Mouse (Mus musculus) CH12.LX (cell line): Measurements from ENCODE around the gene Lrrtm4.

Experiments used
- CHD1 ChIP-seq: IDR thresholded peaks from 2 replicates; pipeline ENCODE4 v1.6.1; 2012; ENCODE audit warnings: low read depth, low read length, improper control_type of control experiment, inconsistent platforms
- CHD2 ChIP-seq: IDR thresholded peaks from 2 replicates; pipeline ENCODE4 v1.6.1; 2011; ENCODE audit warnings: low read length, improper control_type of control experiment
- CTCF ChIP-seq, 2 experiments: IDR thresholded peaks in 1 of 2; conservative IDR thresholded peaks in 1 of 2; 2 replicates each; pipeline ENCODE4 v1.5.1; 2011 to 2012; ENCODE audit warnings: low read depth in 2 of 2, low read length in 2 of 2, improper control_type of control experiment in 1 of 2, inconsistent platforms in 1 of 2, mild to moderate bottlenecking in 1 of 2, moderate library complexity in 1 of 2
- EP300 ChIP-seq: IDR thresholded peaks from 2 replicates; pipeline ENCODE4 v1.6.1; 2011; ENCODE audit warnings: low read length, improper control_type of control experiment
- MAX ChIP-seq: IDR thresholded peaks from 2 replicates; pipeline ENCODE4 v1.6.1; 2011; ENCODE audit warnings: low read length, improper control_type of control experiment
- MEF2A ChIP-seq: IDR thresholded peaks from 2 replicates; pipeline ENCODE4 v1.6.1; 2014; ENCODE audit warnings: low read depth, mild to moderate bottlenecking, inconsistent platforms, low read length, improper control_type of control experiment, borderline replicate concordance
- NELFE ChIP-seq: IDR thresholded peaks from 2 replicates; pipeline ENCODE4 v1.6.1; 2011; ENCODE audit warnings: low read depth, low read length, improper control_type of control experiment
- PAX5 ChIP-seq: IDR thresholded peaks from 2 replicates; pipeline ENCODE4 v1.6.1; 2012; ENCODE audit warnings: low read length, inconsistent platforms, mixed read lengths
- POLR2A ChIP-seq: IDR thresholded peaks from 2 replicates; pipeline ENCODE4 v1.6.1; 2011; ENCODE audit warnings: low read depth, mild to moderate bottlenecking, improper control_type of control experiment, low read length
- RAD21 ChIP-seq: IDR thresholded peaks from 2 replicates; pipeline ENCODE4 v1.6.1; 2011; ENCODE audit warnings: low read depth, mild to moderate bottlenecking, low read length, improper control_type of control experiment, moderate library complexity
- USF2 ChIP-seq: conservative IDR thresholded peaks from 2 replicates; pipeline ENCODE4 v1.6.1; 2011; ENCODE audit warnings: low read depth, low read length, improper control_type of control experiment
- ZC3H11A ChIP-seq: IDR thresholded peaks from 2 replicates; pipeline ENCODE4 v1.6.1; 2012; ENCODE audit warnings: low read depth, mild to moderate bottlenecking, inconsistent platforms, low read length, improper control_type of control experiment

DNA sequence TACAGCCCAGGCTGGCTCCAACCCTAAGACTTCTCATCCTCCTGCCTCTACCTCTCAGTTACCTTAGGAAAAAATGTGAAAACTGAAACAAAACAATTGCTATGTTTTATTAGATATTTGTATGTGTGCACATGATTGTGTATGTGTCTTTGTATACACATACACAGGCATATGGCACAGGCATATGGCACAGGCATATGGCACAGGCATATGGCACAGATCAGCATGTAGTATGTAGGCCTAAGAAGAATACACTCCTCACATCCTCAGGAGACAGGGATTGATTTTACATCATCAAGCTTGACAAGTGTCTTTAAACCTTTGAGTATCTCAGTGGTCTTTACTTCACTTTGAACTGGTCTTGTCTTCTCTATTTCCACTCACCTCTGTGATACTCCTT is 531.2 kb downstream of the Lrrtm4 start:
- TF ChIP-seq CTCF (conservative IDR thresholded peaks at IDR 0.05 in 1 of 2, IDR thresholded peaks at IDR 0.05 in 1 of 2; ENCODE audit: low read depth in 2 of 2, low read length in 2 of 2) = no peak
- no peak for TF ChIP-seq CHD1
- TF ChIP-seq MAX = no peak
- TF ChIP-seq EP300 = no peak
- no peak for TF ChIP-seq PAX5
- TF ChIP-seq NELFE = no peak
- TF ChIP-seq RAD21 = no peak
- no peak for TF ChIP-seq MEF2A
- TF ChIP-seq CHD2 = no peak
- no peak for TF ChIP-seq ZC3H11A
- no peak for TF ChIP-seq POLR2A
- no peak for TF ChIP-seq USF2
